Mouse (Mus musculus) hindbrain, embryonic 11.5 days (tissue): ENCODE measurements at regions not wholly inside any gene's neighbourhood (a gene's known extent, or its start where the extent isn't known, plus 50 kb on each side); places are given as distances from the start of the nearest gene placed in this dataset.
A peak's percentile ranks its signal among the peaks of the same experiment; 100 is the strongest.
"Not testable (repeated sequence)": the region's sequence is repeated elsewhere in the genome, so short reads cannot be mapped to it uniquely, and the experiment has no call there.

Source experiments
- ATAC-seq: fragments of 200-750 bp; cut with Nextera tagmentation; 2 replicates; pipeline ENCODE4 v1.8.0; 2017; ENCODE audit warnings: mild to moderate bottlenecking, moderate TSS enrichment, moderate library complexity; ENCODE audit not compliant: low FRiP score
- DNase-seq: peaks from one replicate; pipeline ENCODE4 v3.0.0-alpha.2; 2015; ENCODE audit warnings: low spot score
- H3K27ac ChIP-seq: fragments of 300-500 bp; sonication (generic); 2 replicates; pipeline ENCODE4 v1.5.1; 2014; ENCODE audit warnings: mild to moderate bottlenecking, low read depth, low read length
- H3K27me3 ChIP-seq: fragments of 300-500 bp; sonication (generic); 2 replicates; pipeline ENCODE4 v1.6.1; 2014; ENCODE audit warnings: mild to moderate bottlenecking, low read length, moderate library complexity, mixed read lengths; ENCODE audit not compliant: control insufficient read depth, insufficient read depth
- H3K36me3 ChIP-seq: fragments of 300-500 bp; sonication (generic); 2 replicates; pipeline ENCODE4 v1.6.1; 2014; ENCODE audit warnings: mild to moderate bottlenecking, low read length, moderate library complexity, mixed read lengths; ENCODE audit not compliant: control insufficient read depth, insufficient read depth
- H3K4me1 ChIP-seq: fragments of 300-500 bp; sonication (generic); replicated peaks from 2 replicates; pipeline ENCODE4 v1.6.1; 2014; ENCODE audit warnings: low read length, mixed read lengths; ENCODE audit not compliant: control insufficient read depth, insufficient read depth
- H3K4me2 ChIP-seq: fragments of 300-500 bp; sonication (generic); replicated peaks from 2 replicates; pipeline ENCODE4 v1.6.1; 2014; ENCODE audit warnings: mild to moderate bottlenecking, low read depth, low read length
- H3K4me3 ChIP-seq: fragments of 300-500 bp; sonication (generic); 2 replicates; pipeline ENCODE4 v1.5.1; 2014; ENCODE audit warnings: low read depth, low read length
- H3K9ac ChIP-seq: fragments of 300-500 bp; sonication (generic); 2 replicates; pipeline ENCODE4 v1.6.1; 2014; ENCODE audit warnings: low read depth, low read length
- H3K9me3 ChIP-seq: fragments of 300-500 bp; sonication (generic); 2 replicates; pipeline ENCODE4 v1.6.1; 2016; ENCODE audit warnings: low read length; ENCODE audit not compliant: control insufficient read depth
- WGBS: fragments of 180-500 bp; shearing (Covaris S2); extraction: QIAGEN DNeasy Blood & Tissue Kit; methylation state at CpG from one replicate; pipeline ENCODE4 v1.1.7; 2014; 5-methylcytosine and 5-hydroxymethylcytosine counted together

- Histone ChIP-seq H3K9ac (no peak overlapping the region), H3K4me3 (no peak overlapping the region), H3K36me3 (no peaks in the 10 kb centered on the region), H3K4me2 (no peak overlapping the region), H3K9me3 (no peaks in the 10 kb centered on the region), H3K27ac (no peak overlapping the region), H3K4me1 (no peaks in the 10 kb centered on the region), H3K27me3 (no peaks in the 10 kb centered on the region)
- ATAC-seq: no peak
- 65% methylated on average over 6 of the region's 6 CpGs for WGBS
- no peak for DNase-seq
Observed at GRCm38 (mm10) chr4:23193384-23194135, 705.4 kb upstream of the Pou3f2 start.

GRCm38 (mm10) chr4:23173811-23174210 is 685.6 kb upstream of the Pou3f2 start:
- H3K4me3 ChIP-seq: no peak overlapping the region
- H3K36me3 ChIP-seq: no peaks in the 10 kb centered on the region
- H3K9me3 ChIP-seq: no peaks in the 10 kb centered on the region
- DNase-seq (no peak), ATAC-seq (no peak)
- no peaks in the 10 kb centered on the region for H3K27me3 ChIP-seq
- no peaks in the 10 kb centered on the region for H3K4me1 ChIP-seq
- no peak overlapping the region for H3K4me2 ChIP-seq
- H3K9ac ChIP-seq: no peak overlapping the region
- WGBS: 71% methylated on average over 1 of the region's 1 CpGs
- H3K27ac ChIP-seq: no peak overlapping the region

GRCm38 (mm10) chr4:23173330-23173729 is 685.2 kb upstream of the Pou3f2 start:
- Histone ChIP-seq H3K27ac (no peak overlapping the region), H3K4me1 (no peaks in the 10 kb centered on the region), H3K9me3 (no peaks in the 10 kb centered on the region), H3K36me3 (no peaks in the 10 kb centered on the region), H3K27me3 (no peaks in the 10 kb centered on the region), H3K9ac (no peak overlapping the region), H3K4me3 (no peak overlapping the region), H3K4me2 (no peak overlapping the region)
- DNase-seq (peak; percentile 4), ATAC-seq (peak; percentile 45; the same call in 1 of the 2 replicates)
- WGBS: 56% methylated on average over 4 of the region's 4 CpGs

GRCm38 (mm10) chr4:23148097-23148849 is 660.1 kb upstream of the Pou3f2 start:
- Histone ChIP-seq H3K4me1 (no peaks in the 10 kb centered on the region), H3K36me3 (no peaks in the 10 kb centered on the region), H3K9ac (no peak overlapping the region), H3K4me2 (no peak overlapping the region), H3K4me3 (no peak overlapping the region), H3K9me3 (no peaks in the 10 kb centered on the region), H3K27me3 (no peaks in the 10 kb centered on the region), H3K27ac (no peak overlapping the region)
- DNase-seq (no peak), ATAC-seq (peak; percentile 53; the same call in 1 of the 2 replicates)
- WGBS: 72% methylated on average over 3 of the region's 3 CpGs

GRCm38 (mm10) chr4:23133386-23133785 is 645.2 kb upstream of the Pou3f2 start:
- Histone ChIP-seq H3K36me3 (no peaks in the 10 kb centered on the region), H3K4me1 (no peaks in the 10 kb centered on the region), H3K9ac (no peak overlapping the region), H3K4me3 (no peak overlapping the region), H3K9me3 (no peaks in the 10 kb centered on the region), H3K4me2 (no peak overlapping the region), H3K27me3 (no peaks in the 10 kb centered on the region), H3K27ac (no peak overlapping the region)
- 22% methylated on average over 2 of the region's 2 CpGs for WGBS
- DNase-seq (no peak), ATAC-seq (no peak)

- not testable (repeated sequence) for H3K27ac ChIP-seq, H3K9me3 ChIP-seq, H3K4me2 ChIP-seq, H3K4me3 ChIP-seq, ATAC-seq, H3K27me3 ChIP-seq, H3K9ac ChIP-seq, H3K36me3 ChIP-seq, H3K4me1 ChIP-seq
- DNase-seq: peak; percentile 72
- WGBS: 95% methylated on average over 2 of the region's 2 CpGs
Observed at GRCm38 (mm10) chr4:23101452-23101851, 613.3 kb upstream of the Pou3f2 start.

- no peak overlapping the region for H3K4me3 ChIP-seq
- H3K9ac ChIP-seq: no peak overlapping the region
- no peaks in the 10 kb centered on the region for H3K27me3 ChIP-seq
- no peaks in the 10 kb centered on the region for H3K9me3 ChIP-seq
- H3K4me2 ChIP-seq: no peak overlapping the region
- no peaks in the 10 kb centered on the region for H3K36me3 ChIP-seq
- WGBS: 90% methylated on average over 5 of the region's 5 CpGs
- no peak overlapping the region for H3K27ac ChIP-seq
- ATAC-seq: no peak
- DNase-seq: no peak
- H3K4me1 ChIP-seq: no peaks in the 10 kb centered on the region
Observed at GRCm38 (mm10) chr4:23079521-23079920, 591.4 kb upstream of the Pou3f2 start.

GRCm38 (mm10) chr4:23077603-23078002 is 589.4 kb upstream of the Pou3f2 start:
- Histone ChIP-seq H3K36me3 (no peaks in the 10 kb centered on the region), H3K27ac (no peak overlapping the region), H3K4me2 (no peak overlapping the region), H3K9me3 (no peaks in the 10 kb centered on the region), H3K4me3 (no peak overlapping the region), H3K4me1 (no peaks in the 10 kb centered on the region), H3K27me3 (no peaks in the 10 kb centered on the region), H3K9ac (no peak overlapping the region)
- DNase-seq (no peak), ATAC-seq (no peak)
- 78% methylated on average over 2 of the region's 2 CpGs for WGBS
